Mouse (Mus musculus): Measurements from ENCODE around the gene Dner. TPM values are rescaled to one million over a fixed set of nuclear protein-coding genes. Genes with fewer than 3 reads are reported as not detected.

Dner gene
- polyA plus RNA-seq, 1 experiment, result 0.08 TPM

DNA sequence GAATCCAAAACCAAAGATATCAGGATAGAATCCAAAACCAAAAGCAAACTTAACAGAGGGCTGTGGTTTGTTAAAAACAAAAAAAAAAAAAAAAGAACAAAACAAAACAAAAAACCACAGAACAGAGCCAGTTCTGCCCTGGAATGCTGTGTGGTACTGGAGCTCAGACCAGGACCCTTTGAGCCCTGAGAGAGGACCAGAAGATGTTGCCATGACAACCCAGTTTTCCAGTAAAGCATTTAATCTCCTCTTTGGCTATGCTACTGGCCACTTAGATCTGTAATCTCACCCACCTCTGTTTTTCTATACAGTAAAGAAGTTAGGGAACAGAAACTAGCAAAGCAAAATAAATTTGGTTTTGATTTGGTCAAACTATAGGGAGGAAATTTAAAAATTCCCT is 79.9 kb downstream of the Dner start:
- no peaks in the 10 kb centered on the region for H3K4me1 ChIP-seq (ENCODE audit: control insufficient read depth, insufficient read depth, insufficient read length)

DNA sequence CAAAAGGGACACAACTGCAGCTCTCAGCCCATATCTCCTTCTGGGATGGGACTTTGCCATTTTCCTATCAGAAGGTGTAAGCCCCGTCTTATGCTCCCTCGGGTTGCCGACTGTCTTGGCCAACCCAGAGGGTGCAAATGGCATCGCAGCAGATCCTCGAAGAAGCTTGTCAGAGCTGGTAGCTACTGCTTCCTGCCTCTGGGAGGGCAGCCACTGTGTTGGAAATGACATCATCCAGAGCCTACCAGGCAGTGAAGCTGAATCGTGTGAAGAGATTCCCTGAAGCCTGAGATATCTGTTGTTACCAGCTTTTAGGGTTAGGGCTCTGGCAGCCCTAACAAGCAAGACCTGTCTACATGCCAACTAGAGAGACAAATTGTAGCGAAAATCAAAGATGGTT is 81.4 kb downstream of the Dner start:
- TF ChIP-seq POLR2A (IDR thresholded peaks at IDR 0.05; ENCODE audit: low read depth, low read length) (no peak), CTCF (IDR thresholded peaks at IDR 0.05; ENCODE audit: extremely low read depth, insufficient read depth, insufficient read length, insufficient replicate concordance) (no peak)
- H3K4me3 ChIP-seq (ENCODE audit: extremely low read depth, insufficient read depth, insufficient read length), result no peak overlapping the region
- DNase-seq (ENCODE audit: low read depth in 1 of 2, low spot score in 2 of 2), result no peak
- no peaks in the 10 kb centered on the region for H3K4me1 ChIP-seq (ENCODE audit: control insufficient read depth, insufficient read depth, insufficient read length)
- 28% methylated on average over 7 of the region's 7 CpGs for WGBS
- H3K27ac ChIP-seq (ENCODE audit: insufficient read depth, low read length), result no peak overlapping the region
- no peaks in the 10 kb centered on the region for H3K27me3 ChIP-seq (ENCODE audit: control insufficient read depth, insufficient read depth, low read length)
- no peaks in the 10 kb centered on the region for H3K36me3 ChIP-seq (ENCODE audit: control insufficient read depth, insufficient read depth, low read length)

More for the DNA sequence above, 79.9 kb downstream of the Dner start:
- H3K4me3 ChIP-seq (ENCODE audit: extremely low read depth, insufficient read depth, insufficient read length), result no peak overlapping the region
- no peaks in the 10 kb centered on the region for H3K27me3 ChIP-seq (ENCODE audit: control insufficient read depth, insufficient read depth, low read length)
- no peak for DNase-seq (ENCODE audit: low read depth in 1 of 2, low spot score in 2 of 2)
- H3K27ac ChIP-seq (ENCODE audit: insufficient read depth, low read length), result no peak overlapping the region
- no peaks in the 10 kb centered on the region for H3K36me3 ChIP-seq (ENCODE audit: control insufficient read depth, insufficient read depth, low read length)
- no peak for TF ChIP-seq POLR2A (IDR thresholded peaks at IDR 0.05; ENCODE audit: low read depth, low read length)
- no peak for TF ChIP-seq CTCF (IDR thresholded peaks at IDR 0.05; ENCODE audit: extremely low read depth, insufficient read depth, insufficient read length, insufficient replicate concordance)

- H3K36me3 ChIP-seq (ENCODE audit: control insufficient read depth, insufficient read depth, low read length), result no peaks in the 10 kb centered on the region
- no peak overlapping the region for H3K4me3 ChIP-seq (ENCODE audit: extremely low read depth, insufficient read depth, insufficient read length)
- H3K27me3 ChIP-seq (ENCODE audit: control insufficient read depth, insufficient read depth, low read length), result no peaks in the 10 kb centered on the region
- no peak for DNase-seq (ENCODE audit: low read depth in 1 of 2, low spot score in 2 of 2)
- whole genome bisulfite sequencing, result 89% methylated on average over 8 of the region's 8 CpGs
- TF ChIP-seq POLR2A (IDR thresholded peaks at IDR 0.05; ENCODE audit: low read depth, low read length), result no peak
- no peak for TF ChIP-seq CTCF (IDR thresholded peaks at IDR 0.05; ENCODE audit: extremely low read depth, insufficient read depth, insufficient read length, insufficient replicate concordance)
- no peaks in the 10 kb centered on the region for H3K4me1 ChIP-seq (ENCODE audit: control insufficient read depth, insufficient read depth, insufficient read length)
- H3K27ac ChIP-seq (ENCODE audit: insufficient read depth, low read length), result no peak overlapping the region
Observed at GRCm38 (mm10) chr1:84613119-84613518, 82.9 kb downstream of the Dner start.

- Histone ChIP-seq H3K4me1 (ENCODE audit: control insufficient read depth, insufficient read depth, insufficient read length) (no peaks in the 10 kb centered on the region), H3K4me3 (ENCODE audit: extremely low read depth, insufficient read depth, insufficient read length) (no peak overlapping the region), H3K27ac (ENCODE audit: insufficient read depth, low read length) (no peak overlapping the region), H3K36me3 (ENCODE audit: control insufficient read depth, insufficient read depth, low read length) (no peaks in the 10 kb centered on the region), H3K27me3 (ENCODE audit: control insufficient read depth, insufficient read depth, low read length) (no peaks in the 10 kb centered on the region)
- 87% methylated on average over 3 of the region's 3 CpGs for WGBS
- TF ChIP-seq CTCF (IDR thresholded peaks at IDR 0.05; ENCODE audit: extremely low read depth, insufficient read depth, insufficient read length, insufficient replicate concordance) (no peak), POLR2A (IDR thresholded peaks at IDR 0.05; ENCODE audit: low read depth, low read length) (no peak)
- DNase-seq (ENCODE audit: low read depth in 1 of 2, low spot score in 2 of 2), result no peak
Observed at GRCm38 (mm10) chr1:84611331-84611730, 84.7 kb downstream of the Dner start.

- DNase-seq (ENCODE audit: low read depth in 1 of 2, low spot score in 2 of 2), result no peak
- no peaks in the 10 kb centered on the region for H3K27me3 ChIP-seq (ENCODE audit: control insufficient read depth, insufficient read depth, low read length)
- no peak overlapping the region for H3K4me3 ChIP-seq (ENCODE audit: extremely low read depth, insufficient read depth, insufficient read length)
- no peaks in the 10 kb centered on the region for H3K36me3 ChIP-seq (ENCODE audit: control insufficient read depth, insufficient read depth, low read length)
- no peak overlapping the region for H3K27ac ChIP-seq (ENCODE audit: insufficient read depth, low read length)
- 86% methylated on average over 5 of the region's 5 CpGs for WGBS
- TF ChIP-seq POLR2A (IDR thresholded peaks at IDR 0.05; ENCODE audit: low read depth, low read length), result no peak
- no peak for TF ChIP-seq CTCF (IDR thresholded peaks at IDR 0.05; ENCODE audit: extremely low read depth, insufficient read depth, insufficient read length, insufficient replicate concordance)
- no peaks in the 10 kb centered on the region for H3K4me1 ChIP-seq (ENCODE audit: control insufficient read depth, insufficient read depth, insufficient read length)
Observed at GRCm38 (mm10) chr1:84599025-84599424, 97.0 kb downstream of the Dner start.

GRCm38 (mm10) chr1:84596023-84596422 is 100.0 kb downstream of the Dner start:
- no peaks in the 10 kb centered on the region for H3K27me3 ChIP-seq (ENCODE audit: control insufficient read depth, insufficient read depth, low read length)
- H3K4me3 ChIP-seq (ENCODE audit: extremely low read depth, insufficient read depth, insufficient read length), result no peak overlapping the region
- TF ChIP-seq POLR2A (IDR thresholded peaks at IDR 0.05; ENCODE audit: low read depth, low read length) (no peak), CTCF (IDR thresholded peaks at IDR 0.05; ENCODE audit: extremely low read depth, insufficient read depth, insufficient read length, insufficient replicate concordance) (no peak)
- DNase-seq (ENCODE audit: low read depth in 1 of 2, low spot score in 2 of 2), result no peak
- no peak overlapping the region for H3K27ac ChIP-seq (ENCODE audit: insufficient read depth, low read length)
- H3K36me3 ChIP-seq (ENCODE audit: control insufficient read depth, insufficient read depth, low read length), result no peaks in the 10 kb centered on the region
- H3K4me1 ChIP-seq (ENCODE audit: control insufficient read depth, insufficient read depth, insufficient read length), result no peaks in the 10 kb centered on the region
- WGBS, result 73% methylated on average over 3 of the region's 3 CpGs

DNA sequence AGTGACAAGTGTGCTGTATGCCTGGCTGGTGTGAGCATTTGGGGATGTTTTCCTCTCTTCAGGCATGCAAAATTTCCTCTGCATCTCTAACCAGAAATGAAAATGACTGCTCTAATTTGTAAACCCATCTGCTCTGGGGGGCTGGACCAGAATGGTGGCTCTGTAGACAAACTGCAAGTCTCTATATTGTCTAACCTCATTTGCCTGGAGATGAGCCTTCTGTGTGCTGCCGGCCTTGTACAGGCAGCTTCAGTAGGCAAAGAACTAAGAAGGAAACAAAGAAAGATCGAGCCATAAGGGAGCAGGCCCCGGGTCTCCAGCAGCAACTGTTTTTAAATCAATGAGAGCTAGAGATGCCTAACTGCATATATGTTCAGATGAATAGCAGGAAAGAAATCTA is 103.6 kb downstream of the Dner start:
- H3K27ac ChIP-seq (ENCODE audit: insufficient read depth, low read length), result no peak overlapping the region
- TF ChIP-seq POLR2A (IDR thresholded peaks at IDR 0.05; ENCODE audit: low read depth, low read length) (no peak), CTCF (IDR thresholded peaks at IDR 0.05; ENCODE audit: extremely low read depth, insufficient read depth, insufficient read length, insufficient replicate concordance) (no peak)
- no peaks in the 10 kb centered on the region for H3K27me3 ChIP-seq (ENCODE audit: control insufficient read depth, insufficient read depth, low read length)
- H3K36me3 ChIP-seq (ENCODE audit: control insufficient read depth, insufficient read depth, low read length), result no peaks in the 10 kb centered on the region
- H3K4me1 ChIP-seq (ENCODE audit: control insufficient read depth, insufficient read depth, insufficient read length), result no peaks in the 10 kb centered on the region
- WGBS, result 84% methylated on average over 3 of the region's 3 CpGs
- no peak for DNase-seq (ENCODE audit: low read depth in 1 of 2, low spot score in 2 of 2)
- H3K4me3 ChIP-seq (ENCODE audit: extremely low read depth, insufficient read depth, insufficient read length), result no peak overlapping the region

All from spleen, adult 2 months (tissue).